Mouse (Mus musculus): Measurements from ENCODE around the gene Fam131c. TPM values are rescaled to one million over a fixed set of nuclear protein-coding genes. Genes with fewer than 3 reads are reported as not detected.

Gene Fam131c
- polyA plus RNA-seq, 1 experiment from 2014 or later = 3.1 TPM

- Histone ChIP-seq H3K9ac (ENCODE audit: low read depth, low read length) (no peak overlapping the region), H3K4me1 (replicated peaks; ENCODE audit: insufficient read depth, low read length) (peaks cover 5% of the 10 kb centered on the region; the same call in 1 of the 2 replicates), H3K4me2 (ENCODE audit: low read length) (no peak overlapping the region), H3K36me3 (ENCODE audit: insufficient read depth, low read length) (no peaks in the 10 kb centered on the region), H3K4me3 (replicated peaks; ENCODE audit: low read depth, low read length) (no peak overlapping the region), H3K27ac (0 out of 2 replicates have a peak overlapping the region, but pooled peaks have one; percentile 13), H3K9me3 (replicated peaks; ENCODE audit: low read length) (no peaks in the 10 kb centered on the region), H3K27me3 (ENCODE audit: insufficient read depth, low read length) (no peaks in the 10 kb centered on the region)
- peak; percentile 72 for DNase-seq (ENCODE audit: low spot score)
- WGBS = 28% methylated on average over 14 of the region's 14 CpGs
- TF ChIP-seq CTCF (IDR thresholded peaks at IDR 0.05; ENCODE audit: low read depth) = peak; percentile 76
- ATAC-seq (replicated peaks; ENCODE audit: low FRiP score, low read depth) = peak; percentile 23; the same call in 1 of the 2 replicates
Observed at GRCm38 (mm10) chr4:141406516-141407299, 38.7 kb downstream of the Fam131c start.

GRCm38 (mm10) chr4:141408577-141408976, 40.6 kb downstream of the Fam131c start:
- Histone ChIP-seq H3K4me3 (replicated peaks; ENCODE audit: low read depth, low read length) (no peak overlapping the region), H3K9ac (ENCODE audit: low read depth, low read length) (no peak overlapping the region), H3K27me3 (ENCODE audit: insufficient read depth, low read length) (no peaks in the 10 kb centered on the region), H3K9me3 (replicated peaks; ENCODE audit: low read length) (no peaks in the 10 kb centered on the region), H3K36me3 (ENCODE audit: insufficient read depth, low read length) (no peaks in the 10 kb centered on the region), H3K4me1 (replicated peaks; ENCODE audit: insufficient read depth, low read length) (peaks cover 5% of the 10 kb centered on the region; the same call in 1 of the 2 replicates), H3K27ac (no peak overlapping the region), H3K4me2 (ENCODE audit: low read length) (no peak overlapping the region)
- ATAC-seq (replicated peaks; ENCODE audit: low FRiP score, low read depth) = no peak
- WGBS = 92% methylated on average over 3 of the region's 3 CpGs
- TF ChIP-seq CTCF (IDR thresholded peaks at IDR 0.05; ENCODE audit: low read depth) = no peak
- DNase-seq (ENCODE audit: low spot score) = no peak

GRCm38 (mm10) chr4:141411430-141411992, 43.5 kb downstream of the Fam131c start:
- Histone ChIP-seq H3K36me3 (ENCODE audit: insufficient read depth, low read length) (no peaks in the 10 kb centered on the region), H3K4me2 (ENCODE audit: low read length) (no peak overlapping the region), H3K4me3 (replicated peaks; ENCODE audit: low read depth, low read length) (no peak overlapping the region), H3K9ac (ENCODE audit: low read depth, low read length) (no peak overlapping the region), H3K27ac (0 out of 2 replicates have a peak overlapping the region, but pooled peaks have one; percentile 5), H3K9me3 (replicated peaks; ENCODE audit: low read length) (no peaks in the 10 kb centered on the region), H3K27me3 (ENCODE audit: insufficient read depth, low read length) (no peaks in the 10 kb centered on the region), H3K4me1 (replicated peaks; ENCODE audit: insufficient read depth, low read length) (peaks cover 5% of the 10 kb centered on the region; the same call in 1 of the 2 replicates)
- no peak for ATAC-seq (replicated peaks; ENCODE audit: low FRiP score, low read depth)
- peak; percentile 48 for TF ChIP-seq CTCF (IDR thresholded peaks at IDR 0.05; ENCODE audit: low read depth)
- 18% methylated on average over 22 of the region's 22 CpGs for WGBS
- DNase-seq (ENCODE audit: low spot score) = no peak

- TF ChIP-seq CTCF (IDR thresholded peaks at IDR 0.05; ENCODE audit: low read depth) = no peak
- 54% methylated on average over 7 of the region's 7 CpGs for WGBS
Observed at GRCm38 (mm10) chr4:141415924-141416323, 47.9 kb downstream of the Fam131c start, which contains the start of gene Clcnkb. TSS of gene Clcnkb (minus strand) at chr4:141416014.

GRCm38 (mm10) chr4:141419398-141420191, 51.6 kb downstream of the Fam131c start:
- peak; percentile 55 for DNase-seq (ENCODE audit: low spot score)
- 0 out of 2 replicates have a peak overlapping the region, but pooled peaks have one; percentile 9 for H3K9ac ChIP-seq (ENCODE audit: low read depth, low read length)
- no peak overlapping the region for H3K4me3 ChIP-seq (replicated peaks; ENCODE audit: low read depth, low read length)
- peak overlapping the region; percentile 40; the same call in 1 of the 2 replicates for H3K27ac ChIP-seq
- TF ChIP-seq CTCF (IDR thresholded peaks at IDR 0.05; ENCODE audit: low read depth) = no peak
- no peaks in the 10 kb centered on the region for H3K36me3 ChIP-seq (ENCODE audit: insufficient read depth, low read length)
- no peaks in the 10 kb centered on the region for H3K9me3 ChIP-seq (replicated peaks; ENCODE audit: low read length)
- ATAC-seq (replicated peaks; ENCODE audit: low FRiP score, low read depth) = peak; percentile 22
- 46% methylated on average over 27 of the region's 27 CpGs for WGBS
- H3K4me2 ChIP-seq (ENCODE audit: low read length) = no peak overlapping the region
- no peaks in the 10 kb centered on the region for H3K27me3 ChIP-seq (ENCODE audit: insufficient read depth, low read length)
- peaks cover 20% of the 10 kb centered on the region; the same call in 1 of the 2 replicates for H3K4me1 ChIP-seq (replicated peaks; ENCODE audit: insufficient read depth, low read length)

More at GRCm38 (mm10) chr4:141415924-141416323, 47.9 kb downstream of the Fam131c start, which contains the start of gene Clcnkb:
- H3K4me1 ChIP-seq (replicated peaks; ENCODE audit: insufficient read depth, low read length) = peaks cover 12% of the 10 kb centered on the region; the same call in 1 of the 2 replicates
- no peaks in the 10 kb centered on the region for H3K27me3 ChIP-seq (ENCODE audit: insufficient read depth, low read length)
- no peak; the same call in 1 of the 2 replicates for ATAC-seq (replicated peaks; ENCODE audit: low FRiP score, low read depth)
- peak within 1 kb of the TSS; percentile 38 for H3K4me2 ChIP-seq (ENCODE audit: low read length)
- no peak for DNase-seq (ENCODE audit: low spot score)
- H3K4me3 ChIP-seq (replicated peaks; ENCODE audit: low read depth, low read length) = peak within 1 kb of the TSS; percentile 7; the same call in 1 of the 2 replicates
- peak within 1 kb of the TSS; percentile 31 for H3K9ac ChIP-seq (ENCODE audit: low read depth, low read length)
- H3K36me3 ChIP-seq (ENCODE audit: insufficient read depth, low read length) = no peaks in the 10 kb centered on the region
- H3K27ac ChIP-seq = peak within 1 kb of the TSS; percentile 75
- H3K9me3 ChIP-seq (replicated peaks; ENCODE audit: low read length) = no peaks in the 10 kb centered on the region
